Mouse (Mus musculus): ENCODE results near the gene Cdc73.

Gene Cdc73

DNA sequence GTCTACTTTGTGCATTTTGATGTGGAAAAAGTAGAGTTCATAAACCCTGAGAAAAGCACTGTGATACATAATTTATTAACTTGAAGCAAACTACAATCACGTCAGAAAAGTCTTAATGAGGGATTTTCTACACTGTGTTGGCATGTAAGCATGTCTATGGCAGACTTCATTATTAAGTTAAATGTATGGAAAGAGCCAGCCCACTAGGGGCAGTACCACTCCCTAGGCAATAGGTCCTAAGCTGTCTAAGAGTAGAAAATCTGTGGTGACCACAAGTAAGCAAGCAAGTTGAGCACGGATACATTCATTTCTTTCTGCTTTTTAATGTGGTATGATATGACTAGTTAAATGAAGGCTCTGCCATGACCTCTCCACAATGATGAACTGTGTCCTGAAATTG lies 89.8 kb downstream of the Cdc73 start:
- in situ Hi-C loops (cut with MboI; ENCODE audit: low pct_unique_long_range_greater_than_20kb in 1 of 2, low sequenced_read_pairs in 2 of 2, unreplicated experiment in 1 of 2): no loop called here

DNA sequence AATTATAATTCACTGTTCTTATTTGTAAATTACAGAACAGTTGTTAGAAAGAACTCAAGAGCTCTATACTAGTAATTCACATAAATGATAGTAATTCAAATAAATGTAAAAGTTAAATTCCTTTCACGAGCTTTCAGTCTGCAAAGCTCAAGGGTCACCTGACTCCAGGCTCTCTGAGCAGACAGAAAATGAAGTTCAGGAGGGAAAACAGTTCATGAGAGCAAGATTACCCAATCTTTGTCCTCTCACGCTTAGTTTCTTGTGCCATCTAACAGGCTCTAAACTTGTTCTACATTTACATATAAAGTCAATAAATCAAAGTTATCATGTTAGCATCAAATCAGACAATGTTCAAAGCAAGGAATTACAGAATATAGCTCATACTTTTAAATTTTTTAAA lies 93.8 kb downstream of the Cdc73 start:
- in situ Hi-C loops (cut with MboI; ENCODE audit: low pct_unique_long_range_greater_than_20kb in 1 of 2, low sequenced_read_pairs in 2 of 2, unreplicated experiment in 1 of 2): no loop called here

DNA sequence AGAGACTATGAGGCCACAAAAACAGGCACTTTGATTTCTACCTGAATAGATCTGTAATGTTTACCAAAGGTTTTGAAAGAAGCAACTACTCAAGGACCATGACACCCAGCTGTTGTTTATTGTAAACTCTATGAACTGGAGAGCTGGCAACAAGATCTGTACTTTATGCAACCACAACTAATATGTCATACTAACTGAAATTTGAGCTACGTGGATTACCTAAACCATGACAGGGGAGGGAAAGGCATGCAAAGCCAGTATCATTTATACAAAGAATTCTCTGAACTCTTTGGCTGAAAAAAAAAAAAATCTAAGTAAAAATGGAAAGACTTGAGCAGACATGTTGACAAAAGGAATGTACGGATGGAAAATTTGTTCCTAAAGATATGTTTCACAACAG lies 105.8 kb downstream of the Cdc73 start:
- in situ Hi-C loops (cut with MboI; ENCODE audit: low pct_unique_long_range_greater_than_20kb in 1 of 2, low sequenced_read_pairs in 2 of 2, unreplicated experiment in 1 of 2): no loop called here

DNA sequence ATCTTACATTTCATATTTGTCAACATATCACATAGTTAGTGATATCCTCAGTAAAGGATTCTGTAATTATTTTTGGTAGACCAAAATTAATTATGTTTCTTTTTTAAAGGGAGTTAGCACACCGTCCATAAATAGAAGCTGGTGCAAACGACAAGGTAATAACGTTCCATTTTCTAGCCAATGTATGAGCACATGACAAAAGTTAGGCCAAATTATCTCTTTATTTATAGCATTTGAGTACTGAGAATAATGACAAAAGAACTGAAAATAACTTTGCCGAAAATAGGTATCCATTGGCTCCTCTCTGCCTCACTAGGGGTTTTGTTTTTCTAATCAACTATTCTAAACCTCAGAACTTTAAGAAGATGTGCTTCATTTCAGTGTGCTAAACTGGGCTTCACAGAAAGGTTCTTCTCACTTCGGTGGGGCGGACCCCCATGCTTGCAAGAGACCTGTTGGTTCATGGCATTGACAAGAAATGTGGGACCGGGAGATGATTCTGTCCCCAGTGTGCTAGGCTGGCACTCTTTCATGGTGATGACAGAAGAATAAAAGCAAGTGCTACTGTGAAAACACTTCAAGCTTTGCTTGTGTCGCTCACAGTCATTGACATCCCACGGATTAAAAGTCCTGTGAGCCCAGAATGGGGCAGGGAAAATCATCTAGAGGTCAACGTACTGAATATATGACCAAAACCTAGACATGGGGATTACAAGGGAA lies 125.7 kb downstream of the Cdc73 start:
- in situ Hi-C loops (cut with MboI; ENCODE audit: low pct_unique_long_range_greater_than_20kb in 1 of 2, low sequenced_read_pairs in 2 of 2, unreplicated experiment in 1 of 2): no loop called here

DNA sequence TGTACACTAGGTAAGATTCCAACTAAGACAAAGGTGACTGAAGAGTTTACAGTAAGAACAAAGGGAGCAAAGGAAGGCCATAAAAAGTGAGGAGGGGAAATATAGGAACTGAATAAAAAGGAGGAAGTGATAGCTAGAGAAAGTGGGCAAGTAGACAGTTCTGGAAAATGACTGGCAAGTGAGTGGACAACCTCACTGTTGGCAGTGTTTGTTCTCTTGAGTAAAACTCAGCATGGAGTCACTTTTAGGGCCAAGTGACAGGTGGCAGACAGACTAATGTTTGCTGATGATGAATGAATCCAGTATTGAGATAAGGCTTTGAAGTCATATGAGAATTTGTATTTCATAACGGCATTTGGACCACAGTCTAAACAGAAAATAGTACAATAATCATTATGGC lies 144.5 kb downstream of the Cdc73 start:
- in situ Hi-C loops (cut with MboI; ENCODE audit: low pct_unique_long_range_greater_than_20kb in 1 of 2, low sequenced_read_pairs in 2 of 2, unreplicated experiment in 1 of 2): no loop called here

DNA sequence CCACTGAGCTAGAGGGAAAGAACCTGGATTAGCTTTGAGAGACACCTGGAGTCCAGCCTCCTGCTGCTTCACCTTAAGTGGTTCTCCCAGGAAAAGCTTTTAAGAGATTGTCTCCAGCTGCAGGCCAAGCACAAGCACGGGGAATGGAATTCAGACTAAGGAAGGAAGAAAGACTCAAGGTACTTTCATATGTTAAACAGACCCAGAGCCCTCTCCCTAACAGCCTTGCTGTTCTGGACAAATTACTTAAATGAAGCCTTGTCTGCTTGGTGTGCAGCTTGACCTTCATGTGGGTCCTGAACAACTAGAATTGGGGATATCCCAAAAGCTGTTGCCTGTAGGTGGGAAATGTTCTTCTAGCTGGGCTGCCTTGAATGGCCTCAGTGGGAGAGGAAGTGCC lies 147.2 kb downstream of the Cdc73 start:
- in situ Hi-C loops (cut with MboI; ENCODE audit: low pct_unique_long_range_greater_than_20kb in 1 of 2, low sequenced_read_pairs in 2 of 2, unreplicated experiment in 1 of 2): no loop called here

DNA sequence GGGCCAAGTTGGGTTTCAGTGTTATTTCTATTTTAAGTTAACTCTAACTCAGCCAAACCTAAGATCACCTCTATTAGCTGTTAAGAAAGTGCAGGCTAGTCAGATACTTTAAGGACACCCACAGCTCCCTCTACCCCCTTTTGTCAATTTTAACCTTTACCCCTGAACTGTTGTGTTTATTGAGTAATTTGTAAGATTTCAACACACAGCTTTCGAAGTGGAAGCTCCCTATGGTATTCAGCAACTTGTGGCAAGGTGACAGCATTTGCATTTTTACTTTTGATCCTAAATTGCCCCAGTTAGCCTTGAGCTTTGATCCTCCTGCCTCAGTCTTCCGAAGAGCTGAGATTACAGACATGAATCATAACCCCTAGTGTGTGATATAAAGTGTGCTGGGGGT lies 148.1 kb downstream of the Cdc73 start:
- in situ Hi-C loops (cut with MboI; ENCODE audit: low pct_unique_long_range_greater_than_20kb in 1 of 2, low sequenced_read_pairs in 2 of 2, unreplicated experiment in 1 of 2): no loop called here

All from mouse embryonic stem cell (cell line).